Mouse (Mus musculus) hindbrain, embryonic 12.5 days (tissue): ENCODE data around the gene Pgm2. TPM values are rescaled to one million over a fixed set of nuclear protein-coding genes. Genes with fewer than 3 reads are reported as not detected.

Experiments
- ATAC-seq: fragments of 200-750 bp; cut with Nextera tagmentation; 2 replicates; pipeline ENCODE4 v1.8.0; 2017; ENCODE audit warnings: moderate TSS enrichment; ENCODE audit not compliant: low FRiP score
- H3K27ac ChIP-seq: fragments of 300-500 bp; sonication (generic); 2 replicates; pipeline ENCODE4 v1.5.1; 2016; ENCODE audit warnings: mild to moderate bottlenecking
- H3K27me3 ChIP-seq: fragments of 300-500 bp; sonication (generic); 2 replicates; pipeline ENCODE4 v1.6.1; 2016; ENCODE audit warnings: mild to moderate bottlenecking
- H3K36me3 ChIP-seq: fragments of 300-500 bp; sonication (generic); 2 replicates; pipeline ENCODE4 v1.6.1; 2016; ENCODE audit warnings: mild to moderate bottlenecking
- H3K4me1 ChIP-seq: fragments of 300-500 bp; sonication (generic); 2 replicates; pipeline ENCODE4 v1.6.1; 2016
- H3K4me2 ChIP-seq: fragments of 300-500 bp; sonication (generic); replicated peaks from 2 replicates; pipeline ENCODE4 v1.6.1; 2016; ENCODE audit warnings: mild to moderate bottlenecking
- H3K4me3 ChIP-seq: fragments of 300-500 bp; sonication (generic); 2 replicates; pipeline ENCODE4 v1.5.1; 2016; ENCODE audit warnings: mild to moderate bottlenecking
- H3K9ac ChIP-seq: fragments of 300-500 bp; sonication (generic); 2 replicates; pipeline ENCODE4 v1.6.1; 2016; ENCODE audit warnings: mild to moderate bottlenecking, moderate library complexity
- H3K9me3 ChIP-seq: fragments of 300-500 bp; sonication (generic); replicated peaks from 2 replicates; pipeline ENCODE4 v1.6.1; 2016; ENCODE audit warnings: mild to moderate bottlenecking
- WGBS: fragments of 180-500 bp; shearing (Covaris S2); methylation state at CpG from one replicate; pipeline ENCODE4 v1.1.7; 2016; 5-methylcytosine and 5-hydroxymethylcytosine counted together
- polyA plus RNA-seq: library from polyadenylated mRNA; unstranded; fragments of >200 nt; fragmentation: Nextera tagmentation; extraction: Ambion mirVana; gene quantifications from 2 replicates; pipeline ENCODE4 v1.2.1, GENCODE M21; 2016

The Pgm2 gene
- polyA plus RNA-seq, result 29.4 and 31.1 TPM in 2 replicates

- WGBS, result under 1% methylated on average over 43 of the region's 43 CpGs
- peaks cover under 1% of the 10 kb centered on the region; the same call in 1 of the 2 replicates for H3K36me3 ChIP-seq
- H3K27me3 ChIP-seq, result no peaks in the 10 kb centered on the region
- peak; percentile 98 for ATAC-seq
- H3K9ac ChIP-seq, result peak within 1 kb of the TSS; percentile 74
- peak within 1 kb of the TSS; percentile 69 for H3K4me2 ChIP-seq
- H3K4me1 ChIP-seq, result peaks cover 15% of the 10 kb centered on the region
- H3K4me3 ChIP-seq, result peak within 1 kb of the TSS; percentile 64
- no peaks in the 10 kb centered on the region for H3K9me3 ChIP-seq
- H3K27ac ChIP-seq, result peak within 1 kb of the TSS; percentile 76
Observed at GRCm38 (mm10) chr5:64092748-64093292, at the start of gene Pgm2. TSS of gene Pgm2 (plus strand) at chr5:64092950.

GRCm38 (mm10) chr5:64043694-64044453, 48.9 kb upstream of the Pgm2 start:
- ATAC-seq, result peak; percentile 57
- Histone ChIP-seq H3K4me1 (peaks cover 22% of the 10 kb centered on the region), H3K9me3 (no peaks in the 10 kb centered on the region), H3K9ac (no peak overlapping the region), H3K36me3 (no peaks in the 10 kb centered on the region), H3K4me3 (no peak overlapping the region), H3K27me3 (no peaks in the 10 kb centered on the region), H3K27ac (peak overlapping the region; percentile 68), H3K4me2 (no peak overlapping the region)
- 32% methylated on average over 5 of the region's 5 CpGs for WGBS

- Histone ChIP-seq H3K4me1 (peaks cover 22% of the 10 kb centered on the region), H3K27me3 (no peaks in the 10 kb centered on the region), H3K9me3 (no peaks in the 10 kb centered on the region), H3K4me3 (no peak overlapping the region), H3K27ac (peak overlapping the region; percentile 68), H3K36me3 (no peaks in the 10 kb centered on the region), H3K9ac (no peak overlapping the region), H3K4me2 (no peak overlapping the region)
- 90% methylated on average over 18 of the region's 18 CpGs for WGBS
- 0 out of 2 replicates have a peak, but pooled peaks have one; percentile 27 for ATAC-seq
Observed at GRCm38 (mm10) chr5:64044790-64045189, 48.0 kb upstream of the Pgm2 start.

GRCm38 (mm10) chr5:64045502-64045901, 47.2 kb upstream of the Pgm2 start:
- no peaks in the 10 kb centered on the region for H3K9me3 ChIP-seq
- H3K4me3 ChIP-seq, result no peak overlapping the region
- H3K9ac ChIP-seq, result no peak overlapping the region
- WGBS, result 48% methylated on average over 8 of the region's 8 CpGs
- 0 out of 2 replicates have a peak overlapping the region, but pooled peaks have one; percentile 11 for H3K4me2 ChIP-seq
- no peak overlapping the region for H3K27ac ChIP-seq
- no peaks in the 10 kb centered on the region for H3K36me3 ChIP-seq
- peaks cover 22% of the 10 kb centered on the region for H3K4me1 ChIP-seq
- no peaks in the 10 kb centered on the region for H3K27me3 ChIP-seq
- ATAC-seq, result peak; percentile 85

- WGBS, result 65% methylated on average over 11 of the region's 11 CpGs
Observed at GRCm38 (mm10) chr5:64046995-64047394, 45.8 kb upstream of the Pgm2 start.

GRCm38 (mm10) chr5:64047921-64048320, 44.8 kb upstream of the Pgm2 start:
- H3K27ac ChIP-seq, result no peak overlapping the region
- H3K27me3 ChIP-seq, result no peaks in the 10 kb centered on the region
- 62% methylated on average over 6 of the region's 6 CpGs for WGBS
- no peak overlapping the region for H3K9ac ChIP-seq
- H3K36me3 ChIP-seq, result no peaks in the 10 kb centered on the region
- H3K4me2 ChIP-seq, result no peak overlapping the region
- no peak overlapping the region for H3K4me3 ChIP-seq
- no peak for ATAC-seq
- H3K9me3 ChIP-seq, result no peaks in the 10 kb centered on the region
- H3K4me1 ChIP-seq, result peaks cover 22% of the 10 kb centered on the region

More at GRCm38 (mm10) chr5:64046995-64047394, 45.8 kb upstream of the Pgm2 start:
- Histone ChIP-seq H3K4me2 (no peak overlapping the region), H3K9ac (no peak overlapping the region), H3K4me3 (no peak overlapping the region), H3K4me1 (peaks cover 22% of the 10 kb centered on the region), H3K27ac (no peak overlapping the region), H3K9me3 (no peaks in the 10 kb centered on the region), H3K27me3 (no peaks in the 10 kb centered on the region), H3K36me3 (no peaks in the 10 kb centered on the region)
- no peak for ATAC-seq

GRCm38 (mm10) chr5:64048605-64049004, 44.1 kb upstream of the Pgm2 start:
- ATAC-seq, result no peak
- no peak overlapping the region for H3K9ac ChIP-seq
- 65% methylated on average over 3 of the region's 3 CpGs for WGBS
- H3K4me2 ChIP-seq, result no peak overlapping the region
- H3K4me3 ChIP-seq, result no peak overlapping the region
- H3K27ac ChIP-seq, result no peak overlapping the region
- no peaks in the 10 kb centered on the region for H3K27me3 ChIP-seq
- no peaks in the 10 kb centered on the region for H3K36me3 ChIP-seq
- H3K9me3 ChIP-seq, result no peaks in the 10 kb centered on the region
- H3K4me1 ChIP-seq, result peaks cover 19% of the 10 kb centered on the region

GRCm38 (mm10) chr5:64049256-64049655, 43.5 kb upstream of the Pgm2 start:
- H3K27ac ChIP-seq, result no peak overlapping the region
- no peak for ATAC-seq
- H3K4me3 ChIP-seq, result no peak overlapping the region
- no peaks in the 10 kb centered on the region for H3K9me3 ChIP-seq
- WGBS, result 91% methylated on average over 5 of the region's 5 CpGs
- H3K4me2 ChIP-seq, result no peak overlapping the region
- H3K27me3 ChIP-seq, result no peaks in the 10 kb centered on the region
- H3K4me1 ChIP-seq, result peaks cover 13% of the 10 kb centered on the region
- no peak overlapping the region for H3K9ac ChIP-seq
- H3K36me3 ChIP-seq, result no peaks in the 10 kb centered on the region

GRCm38 (mm10) chr5:64053010-64053409, 39.7 kb upstream of the Pgm2 start:
- H3K9me3 ChIP-seq, result peaks cover 4% of the 10 kb centered on the region; the same call in 1 of the 2 replicates
- no peaks in the 10 kb centered on the region for H3K36me3 ChIP-seq
- no peak overlapping the region for H3K9ac ChIP-seq
- no peaks in the 10 kb centered on the region for H3K27me3 ChIP-seq
- H3K4me2 ChIP-seq, result no peak overlapping the region
- 87% methylated on average over 5 of the region's 5 CpGs for WGBS
- no peak for ATAC-seq
- H3K4me1 ChIP-seq, result no peaks in the 10 kb centered on the region
- H3K27ac ChIP-seq, result no peak overlapping the region
- no peak overlapping the region for H3K4me3 ChIP-seq

- no peak overlapping the region for H3K27ac ChIP-seq
- no peaks in the 10 kb centered on the region for H3K36me3 ChIP-seq
- no peak overlapping the region for H3K9ac ChIP-seq
- H3K4me3 ChIP-seq, result no peak overlapping the region
- no peaks in the 10 kb centered on the region for H3K27me3 ChIP-seq
- 92% methylated on average over 6 of the region's 6 CpGs for WGBS
- H3K4me1 ChIP-seq, result no peaks in the 10 kb centered on the region
- H3K9me3 ChIP-seq, result peaks cover 4% of the 10 kb centered on the region; the same call in 1 of the 2 replicates
- no peak for ATAC-seq
- H3K4me2 ChIP-seq, result no peak overlapping the region
Observed at GRCm38 (mm10) chr5:64056210-64056609, 36.5 kb upstream of the Pgm2 start.

- Histone ChIP-seq H3K4me1 (no peaks in the 10 kb centered on the region), H3K4me3 (no peak overlapping the region), H3K4me2 (no peak overlapping the region), H3K9ac (no peak overlapping the region), H3K27ac (no peak overlapping the region), H3K36me3 (no peaks in the 10 kb centered on the region), H3K9me3 (no peaks in the 10 kb centered on the region), H3K27me3 (no peaks in the 10 kb centered on the region)
- 97% methylated on average over 8 of the region's 8 CpGs for WGBS
- no peak for ATAC-seq
Observed at GRCm38 (mm10) chr5:64060881-64061280, 31.9 kb upstream of the Pgm2 start.

GRCm38 (mm10) chr5:64061643-64062042, 31.1 kb upstream of the Pgm2 start:
- 90% methylated on average over 7 of the region's 7 CpGs for WGBS
- ATAC-seq, result no peak

More at GRCm38 (mm10) chr5:64061643-64062042, 31.1 kb upstream of the Pgm2 start:
- Histone ChIP-seq H3K4me3 (no peak overlapping the region), H3K4me2 (no peak overlapping the region), H3K27me3 (no peaks in the 10 kb centered on the region), H3K9me3 (no peaks in the 10 kb centered on the region), H3K27ac (no peak overlapping the region), H3K4me1 (no peaks in the 10 kb centered on the region), H3K36me3 (no peaks in the 10 kb centered on the region), H3K9ac (no peak overlapping the region)
